19 mouse cellular contexts compared by ENCODE assay signal in genomic region chr1:175082104-175082503, GRCm38 (mm10).
DNase-seq lines count a peak whose midpoint lies in the region; ATAC-seq lines count a peak whose summit lies in the region.
"Had no signal": no experiment of that assay in that cellular context is flagged by ENCODE, and none has a peak within 500 bp of the region (broad histone marks: within the 10 kb centered on the region; RNA-seq: fewer than 3 reads in every experiment).

No protein-coding gene starts in this region.

- ATAC-seq in erythroblast, adult 5-6 weeks (replicated peaks; ENCODE audit: low FRiP score, poor library complexity, severe bottlenecking) = peak; percentile 97
- peak; percentile 99 for ATAC-seq in liver, embryonic 11.5 days (replicated peaks; ENCODE audit: low FRiP score)
- peak; percentile 99 for ATAC-seq in megakaryocyte-erythroid progenitor cell, adult 5-6 weeks (replicated peaks; ENCODE audit: low FRiP score, low TSS enrichment, poor library complexity, severe bottlenecking)
- ATAC-seq in monocyte, adult 5-6 weeks (replicated peaks; ENCODE audit: insufficient number of reproducible peaks, low FRiP score, low TSS enrichment, poor library complexity, severe bottlenecking) = no peak
- ATAC-seq: forebrain, embryonic 16.5 days; intestine, embryonic 15.5 days; midbrain, embryonic 13.5 days had no signal

- H3K9me3 ChIP-seq in liver, embryonic 11.5 days (ENCODE audit: control insufficient read depth, low read length) = no peaks in the 10 kb centered on the region
- no peaks in the 10 kb centered on the region for H3K9me3 ChIP-seq in limb, embryonic 10.5 days (replicated peaks)
- H3K9me3 ChIP-seq: intestine, embryonic 15.5 days; midbrain, embryonic 13.5 days had no signal

- intact Hi-C loops in heart, postnatal 36 days (cut with DNase I) = no loop called here

- peak; percentile 21 for DNase-seq in heart, postnatal 4 days
- no peak for DNase-seq in heart, postnatal 36 days
- no peak for DNase-seq in liver, embryonic 11.5 days (ENCODE audit: low spot score)
- no peak for DNase-seq in limb, embryonic 10.5 days (ENCODE audit: low spot score)
- DNase-seq: cerebellum, adult 11 months; cerebellum, postnatal 36 days; kidney, postnatal 10 days; left cerebral cortex, postnatal 4 days; lung, adult 2 months; lung, postnatal 4 days; retina, postnatal 1 day had no signal

- H3K27me3 ChIP-seq in liver, embryonic 11.5 days (replicated peaks; ENCODE audit: control insufficient read depth, insufficient read depth, low read length) = no peaks in the 10 kb centered on the region
- H3K27me3 ChIP-seq in limb, embryonic 10.5 days (ENCODE audit: low read depth, poor library complexity, severe bottlenecking) = no peaks in the 10 kb centered on the region
- H3K27me3 ChIP-seq: intestine, embryonic 15.5 days; midbrain, embryonic 13.5 days had no signal

- H3K4me3 ChIP-seq in liver, embryonic 11.5 days (ENCODE audit: low read depth, low read length) = no peak overlapping the region
- H3K4me3 ChIP-seq in limb, embryonic 10.5 days = no peak overlapping the region
- H3K4me3 ChIP-seq: intestine, embryonic 15.5 days; layer of hippocampus, adult 2 months; midbrain, embryonic 13.5 days had no signal

- H3K9ac ChIP-seq in liver, embryonic 11.5 days (ENCODE audit: low read depth, low read length) = no peak overlapping the region
- H3K9ac ChIP-seq: hindbrain, embryonic 14.5 days; intestine, embryonic 15.5 days; midbrain, embryonic 13.5 days had no signal

- H3K27ac ChIP-seq in liver, embryonic 11.5 days (ENCODE audit: low read depth, low read length) = no peak overlapping the region
- no peak overlapping the region for H3K27ac ChIP-seq in limb, embryonic 10.5 days
- H3K27ac ChIP-seq: hindbrain, embryonic 14.5 days; intestine, embryonic 15.5 days; layer of hippocampus, adult 2 months; midbrain, embryonic 13.5 days had no signal

- no peak overlapping the region for H3K4me2 ChIP-seq in liver, embryonic 11.5 days
- H3K4me2 ChIP-seq: hindbrain, embryonic 14.5 days; intestine, embryonic 15.5 days; midbrain, embryonic 13.5 days had no signal

- H3K4me1 ChIP-seq in liver, embryonic 11.5 days (replicated peaks; ENCODE audit: control insufficient read depth, insufficient read depth, low read length) = 0 out of 2 replicates have a peak, but pooled peaks cover 2% of the 10 kb centered on the region
- peaks cover 6% of the 10 kb centered on the region for H3K4me1 ChIP-seq in limb, embryonic 10.5 days
- H3K4me1 ChIP-seq: intestine, embryonic 15.5 days; midbrain, embryonic 13.5 days had no signal

- 40% methylated on average over 1 of the region's 1 CpGs for WGBS in liver, embryonic 11.5 days
- WGBS in limb, embryonic 10.5 days = 87% methylated on average over 1 of the region's 1 CpGs

- H3K36me3 ChIP-seq in liver, embryonic 11.5 days (ENCODE audit: control insufficient read depth, insufficient read depth, low read length) = no peaks in the 10 kb centered on the region
- no peaks in the 10 kb centered on the region for H3K36me3 ChIP-seq in limb, embryonic 10.5 days
- H3K36me3 ChIP-seq: intestine, embryonic 15.5 days; midbrain, embryonic 13.5 days had no signal
